Mouse (Mus musculus): ENCODE data around the gene Znrf2.

Znrf2 gene

DNA sequence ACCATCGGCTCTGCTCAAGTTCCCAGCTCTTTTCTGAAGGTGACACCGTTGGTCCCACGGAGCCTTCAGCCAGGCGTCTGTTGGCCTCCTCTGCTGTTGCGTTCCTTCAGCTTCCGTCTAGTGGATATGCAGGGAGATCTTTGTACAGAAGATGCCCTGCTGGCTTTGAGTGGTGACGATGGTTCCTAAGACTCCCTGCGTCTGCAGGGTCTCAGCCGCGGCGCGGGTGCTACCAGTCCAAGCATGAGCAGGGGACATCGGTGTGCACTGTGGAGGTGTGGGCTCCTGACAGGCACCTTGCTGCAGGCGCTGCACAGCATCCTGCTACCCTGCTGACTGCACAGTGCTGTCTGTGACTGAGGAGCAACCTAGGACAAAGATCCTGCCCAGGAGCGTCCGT, 107.8 kb downstream of the Znrf2 start:
- no peak for DNase-seq

DNA sequence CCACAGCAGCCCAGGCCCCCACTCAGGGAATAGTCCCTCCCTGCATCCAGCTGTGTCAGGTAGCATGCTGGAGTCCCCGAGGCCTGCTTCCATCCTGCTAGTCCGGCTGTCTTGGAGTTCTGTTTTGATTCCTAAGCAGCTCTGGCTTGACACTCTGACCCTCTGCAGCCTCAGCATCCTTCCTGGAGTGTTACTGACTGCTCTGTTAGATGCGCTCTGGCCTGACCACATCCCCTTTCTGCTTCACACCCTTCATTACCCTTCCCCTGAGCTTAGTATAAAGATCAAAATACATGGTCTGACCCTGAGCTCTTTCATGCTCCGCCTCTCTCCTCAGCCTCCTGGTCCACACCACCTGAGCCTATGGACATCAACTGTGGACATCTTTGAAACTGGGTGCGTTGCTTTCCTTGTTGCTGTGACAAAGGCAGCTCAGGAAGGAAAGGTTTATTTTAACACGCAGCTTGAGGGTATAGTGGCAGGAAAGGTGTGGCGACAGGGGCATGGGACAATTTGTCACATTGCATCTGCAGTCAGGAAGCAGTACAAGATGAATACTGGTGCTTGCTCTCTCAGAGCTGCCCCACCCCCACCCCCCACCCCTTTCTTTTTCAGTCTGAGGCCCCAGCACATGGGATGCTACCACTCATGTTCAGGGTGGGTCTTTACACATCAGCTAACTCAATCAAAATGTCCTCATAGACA, 109.2 kb downstream of the Znrf2 start:
- no peak for DNase-seq

DNA sequence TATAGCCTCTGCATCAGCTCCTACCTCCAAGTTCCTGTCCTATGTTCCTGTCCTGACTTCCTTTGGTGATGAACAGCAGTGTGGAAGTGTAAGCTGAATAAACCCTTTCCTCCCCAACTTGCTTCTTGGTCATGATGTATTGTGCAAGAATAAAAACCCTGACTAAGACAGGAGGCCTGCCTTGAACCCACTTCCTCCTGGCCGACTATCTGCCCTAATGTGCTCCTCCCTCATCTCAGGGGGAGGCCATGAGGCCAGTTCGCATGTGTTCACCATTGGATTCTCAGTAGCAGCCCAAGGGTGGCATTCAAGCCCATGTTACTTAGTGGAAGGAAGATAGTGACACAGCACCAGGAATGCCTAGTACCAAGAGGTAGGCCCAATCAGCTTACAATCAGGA, 110.2 kb downstream of the Znrf2 start:
- no peak for DNase-seq

DNA sequence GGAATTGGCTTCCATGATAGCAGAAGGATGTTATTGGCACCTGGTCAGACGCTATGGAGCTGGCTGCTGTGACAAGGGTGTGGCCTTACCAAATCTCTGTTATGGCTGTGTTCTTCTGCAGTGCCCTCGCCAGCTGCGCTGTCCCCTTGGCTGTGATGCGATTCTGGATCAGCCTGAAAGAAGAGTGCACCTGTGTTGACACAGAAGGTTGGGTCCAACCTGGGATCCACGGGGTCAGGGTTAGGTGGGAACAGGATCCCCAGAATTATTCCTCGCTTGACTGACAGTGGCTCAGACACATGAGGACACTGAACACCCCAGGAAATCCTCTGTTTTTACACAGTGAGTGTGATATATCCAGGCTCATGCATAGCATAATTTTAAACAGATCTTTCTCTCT, 111.2 kb downstream of the Znrf2 start:
- DNase-seq = no peak

DNA sequence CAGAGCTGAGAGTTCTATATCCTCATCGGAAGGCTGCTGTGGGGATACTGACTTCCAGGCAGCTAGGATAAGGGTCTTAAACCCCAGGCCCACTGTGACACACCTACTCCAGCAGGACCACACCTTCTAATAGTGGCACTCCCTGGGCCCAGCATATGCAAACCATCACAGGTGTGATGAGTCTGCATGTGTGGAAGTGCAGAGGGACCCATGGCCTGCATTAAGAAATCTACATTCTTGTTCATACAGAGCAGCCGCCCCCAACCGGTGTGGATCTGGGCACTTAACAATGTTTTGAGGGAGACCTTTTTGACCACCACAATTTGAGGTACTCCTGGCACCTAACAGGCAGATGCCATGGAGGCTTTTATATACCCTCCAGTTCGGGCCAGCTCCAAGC, 114.9 kb downstream of the Znrf2 start:
- no peak for DNase-seq

DNA sequence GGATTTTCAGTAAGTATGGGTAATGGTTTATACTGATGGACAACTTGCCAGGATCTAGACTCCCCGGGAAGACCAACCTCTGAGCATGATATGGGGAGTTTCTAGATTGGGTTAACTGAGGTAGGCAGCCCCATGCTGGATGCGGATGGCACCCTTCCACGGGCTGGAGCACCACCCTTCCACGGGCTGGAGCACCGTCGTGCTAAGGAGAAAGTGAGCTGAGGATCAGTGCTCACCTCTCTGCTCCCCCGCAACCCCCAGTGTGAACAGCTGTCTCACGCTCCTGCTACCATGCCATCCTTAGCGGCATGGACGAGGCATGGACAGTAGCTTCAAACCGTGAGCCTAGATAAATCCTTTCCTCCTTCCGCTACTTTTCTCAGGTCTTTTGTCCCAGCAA, 115.8 kb downstream of the Znrf2 start:
- DNase-seq = no peak

DNA sequence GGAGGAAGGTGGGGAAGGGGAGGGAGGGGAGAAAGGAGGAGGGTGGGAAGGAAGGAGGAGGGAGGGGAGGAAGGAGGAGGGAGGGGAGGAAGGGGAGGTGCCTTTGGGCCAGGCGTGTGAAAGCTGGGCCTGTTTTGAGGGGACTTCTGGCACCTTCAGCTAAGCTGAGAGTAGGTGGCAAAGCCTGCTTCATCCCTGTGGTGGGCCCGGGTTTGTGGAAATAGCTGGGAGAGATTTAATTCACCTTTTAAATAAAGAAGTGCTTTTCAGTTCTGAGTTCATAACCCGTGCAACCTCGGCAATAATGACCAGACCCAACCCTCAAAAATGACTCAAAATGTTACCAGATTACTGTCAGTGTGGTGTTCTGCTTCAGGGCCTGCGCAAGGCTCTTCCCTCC, 116.5 kb downstream of the Znrf2 start:
- no peak for DNase-seq

DNA sequence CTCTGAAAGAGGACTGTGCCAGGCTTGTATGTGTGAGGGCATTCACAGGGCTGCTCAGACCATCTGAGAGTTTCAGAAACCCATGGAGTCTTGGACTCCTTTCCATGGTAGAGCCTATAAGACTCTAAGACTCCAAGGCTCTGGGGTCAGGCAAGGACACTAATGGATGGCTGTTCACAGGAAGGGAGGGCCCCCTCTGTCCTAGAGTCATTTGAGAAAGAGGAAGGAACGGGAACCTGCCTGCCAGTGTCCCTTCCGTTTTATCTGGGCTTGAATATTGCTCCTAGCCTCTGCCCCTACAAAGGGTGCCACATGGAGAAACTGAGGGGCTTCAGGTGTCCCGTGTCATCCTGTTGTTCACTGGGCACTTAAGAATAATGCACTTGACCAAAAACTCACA, 117.2 kb downstream of the Znrf2 start:
- no peak for DNase-seq

DNA sequence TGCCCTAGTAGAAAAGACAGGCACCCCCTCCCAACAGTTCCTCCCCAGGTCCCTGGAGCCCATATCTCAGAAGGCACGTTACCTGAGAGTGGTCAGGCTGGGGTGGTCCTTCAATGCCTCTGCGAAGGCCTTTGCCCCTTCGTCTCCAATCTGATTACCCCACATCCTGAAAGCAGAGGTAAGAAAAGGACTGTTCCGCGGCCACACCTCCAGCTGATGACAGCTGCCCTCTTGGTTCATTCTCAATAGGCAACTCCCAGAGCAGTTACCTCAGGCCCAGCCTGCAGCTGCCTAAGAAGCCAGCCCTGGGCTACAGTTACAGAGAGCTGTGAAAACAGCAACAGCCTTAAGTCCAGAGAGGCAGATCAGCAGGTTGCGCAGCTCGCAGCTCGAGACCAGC, 117.6 kb downstream of the Znrf2 start:
- no peak for DNase-seq

DNA sequence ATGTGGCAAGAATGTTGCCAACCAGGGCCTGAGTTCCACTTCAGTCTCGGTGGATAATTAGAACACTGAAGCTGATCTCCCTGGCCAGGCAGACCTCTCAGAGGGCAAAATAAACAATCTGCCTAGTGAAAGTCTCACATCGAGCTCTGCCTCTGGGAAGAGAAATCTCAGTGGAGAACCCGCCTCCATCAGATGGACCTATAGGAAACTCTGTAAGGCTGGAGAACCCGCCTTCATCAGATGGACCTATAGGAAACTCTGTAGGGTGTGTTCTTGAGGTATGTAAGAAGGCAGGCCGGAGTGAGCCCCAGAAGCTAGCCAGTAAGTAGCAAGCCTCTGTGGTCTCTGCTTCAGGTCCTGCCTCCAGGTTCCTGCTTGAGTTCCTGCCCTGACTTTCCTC, 118.2 kb downstream of the Znrf2 start:
- no peak for DNase-seq

DNA sequence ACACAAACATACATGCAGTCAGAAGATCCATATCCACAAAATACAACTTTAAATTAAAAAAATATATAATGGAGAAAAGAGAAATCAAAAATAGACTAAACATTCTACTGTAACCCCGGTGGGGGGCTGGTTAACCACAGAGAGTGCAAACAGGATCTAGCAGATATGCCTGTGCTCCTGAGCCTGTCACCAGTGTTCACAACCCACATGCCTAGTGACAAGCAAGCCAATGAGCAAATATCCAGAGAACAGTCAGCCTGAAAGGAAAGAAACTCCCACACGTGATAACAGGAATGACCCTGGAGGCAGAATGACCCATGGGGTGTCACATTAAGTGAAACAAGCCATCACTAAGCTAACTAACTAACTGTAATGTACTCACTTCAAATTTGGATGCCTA, 119.8 kb downstream of the Znrf2 start:
- peak; percentile 25 for DNase-seq

DNA sequence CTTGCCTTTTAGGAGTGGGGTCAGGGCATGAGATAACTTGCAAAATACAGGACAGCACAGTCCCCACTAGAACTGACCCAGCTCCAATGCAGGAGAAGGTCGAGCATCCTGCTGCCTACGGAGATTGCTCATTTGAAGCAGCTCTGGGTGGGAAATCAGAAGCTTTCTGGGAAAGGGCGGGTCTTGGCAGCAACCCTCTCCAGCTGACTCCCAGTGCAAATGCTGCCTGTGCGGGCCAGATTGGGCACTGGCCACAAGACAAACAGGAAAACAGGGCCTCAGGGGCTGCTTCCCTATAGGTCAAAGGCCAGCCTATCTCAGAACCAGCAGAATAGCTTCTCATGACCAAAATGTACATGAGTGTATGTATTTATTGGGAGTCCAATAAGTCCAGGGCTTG, 122.9 kb downstream of the Znrf2 start:
- no peak for DNase-seq

DNA sequence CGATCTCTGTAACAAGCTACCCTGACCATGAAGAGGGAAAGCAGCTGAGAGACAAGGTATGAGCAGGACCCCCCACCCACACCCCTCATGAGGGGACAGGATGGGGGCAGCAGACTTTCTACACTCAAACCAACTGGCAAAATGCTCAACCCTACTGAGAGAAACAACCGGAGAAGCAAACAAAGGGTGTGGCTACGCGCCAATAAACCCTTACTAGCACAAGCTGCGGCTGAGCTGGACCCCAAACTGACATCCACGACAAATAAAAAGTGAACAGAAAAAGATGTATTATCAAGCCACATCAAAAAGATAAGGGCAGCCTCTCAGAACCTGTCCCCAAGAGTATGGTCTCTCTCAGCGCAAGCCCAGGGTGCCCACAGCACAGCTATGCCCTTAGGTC, 123.4 kb downstream of the Znrf2 start:
- no peak for DNase-seq

DNA sequence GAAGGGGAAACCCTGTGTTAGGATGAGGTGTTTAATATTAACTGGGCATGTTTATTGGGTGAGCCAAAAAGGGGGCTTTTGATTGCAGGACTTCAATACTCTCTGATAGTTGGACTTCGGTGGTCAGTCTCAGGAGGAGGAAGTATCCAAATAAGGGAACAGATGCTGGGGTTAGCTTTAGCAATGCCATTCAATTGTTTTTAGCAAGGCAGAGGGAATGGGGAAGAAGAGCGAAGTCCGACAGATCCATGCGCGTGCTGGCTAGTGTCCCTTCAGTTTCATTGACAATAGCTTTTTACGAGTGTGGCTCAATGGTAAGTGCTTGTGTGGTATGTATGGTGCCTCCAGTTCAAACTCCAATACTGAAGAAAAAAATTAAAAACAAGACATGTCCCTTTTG, 124.4 kb downstream of the Znrf2 start:
- DNase-seq = no peak

Measured in thymus, postnatal 14 days (tissue).